Mouse (Mus musculus): ENCODE data around the gene Cd80. TPM values are rescaled to one million over a fixed set of nuclear protein-coding genes. Genes with fewer than 3 reads are reported as not detected.

Gene Cd80
- total and polyA plus RNA-seq, 3 experiments = 39.5 to 57.8 (median 46.2) TPM

GRCm38 (mm10) chr16:38443721-38444464, 11.5 kb upstream of the Cd80 start:
- DNase-seq (ENCODE audit: extremely low read depth) = no peak
- dilution Hi-C loops (cut with MboI; ENCODE audit: extremely low pct_ligation_motif_present, extremely low pct_unique_long_range_greater_than_20kb, low sequenced_read_pairs) = no loop called here
- H3K27ac ChIP-seq (ENCODE audit: insufficient read depth, low read depth) = no peak overlapping the region

DNA sequence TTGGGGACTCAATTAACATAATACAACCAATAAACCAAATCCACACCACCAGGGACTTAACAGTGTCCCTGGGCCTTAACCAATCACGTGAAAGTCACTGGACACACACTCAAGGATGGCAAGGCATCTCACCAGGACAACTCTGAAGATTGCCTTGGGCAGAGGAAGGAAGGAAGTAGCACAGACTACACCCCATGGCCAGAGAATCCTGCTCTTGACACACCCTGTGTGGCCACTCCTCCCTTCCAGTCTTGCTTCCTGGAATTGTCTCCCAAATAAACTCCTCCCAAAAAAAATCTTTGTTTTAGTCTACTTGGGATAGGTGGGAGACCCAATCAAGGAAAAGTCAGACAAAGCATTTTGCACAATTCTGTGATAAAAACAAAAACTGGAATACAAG, 10.3 kb upstream of the Cd80 start:
- H3K36me3 ChIP-seq (replicated peaks in 1 of 2; ENCODE audit: control insufficient read depth in 1 of 2, insufficient read depth in 1 of 2, low read length in 1 of 2) = peaks cover 52 to 72% of the 10 kb centered on the region in 2 experiments
- in situ Hi-C loops (cut with MboI; ENCODE audit: low pct_ligation_motif_present, low pct_unique_long_range_greater_than_20kb, low sequenced_read_pairs) = no loop called here
- peaks cover 17 to 61% of the 10 kb centered on the region in 2 experiments for H3K4me1 ChIP-seq (ENCODE audit: control insufficient read depth in 1 of 2, insufficient read depth in 2 of 2)
- no peak overlapping the region for H3K4me2 ChIP-seq (ENCODE audit: insufficient read depth, low read depth, poor library complexity, severe bottlenecking)
- no peaks in the 10 kb centered on the region for H3K27me3 ChIP-seq (replicated peaks)
- H3K79me2 ChIP-seq (replicated peaks; ENCODE audit: control insufficient read depth, extremely low read depth, insufficient read depth, poor library complexity, severe bottlenecking) = peaks cover 5% of the 10 kb centered on the region; the same call in 1 of the 2 replicates
- dilution Hi-C loops (cut with MboI; ENCODE audit: extremely low pct_ligation_motif_present, extremely low pct_unique_long_range_greater_than_20kb, low sequenced_read_pairs) = no loop called here
- no peak overlapping the region for H3K4me3 ChIP-seq (replicated peaks in 1 of 3; ENCODE audit: low read depth in 2 of 3, low read length in 2 of 3, poor library complexity in 1 of 3)
- H3K27ac ChIP-seq (ENCODE audit: insufficient read depth, low read depth) = no peak overlapping the region
- no peak for DNase-seq (ENCODE audit: extremely low read depth)
- peaks cover 14% of the 10 kb centered on the region for H3K9me3 ChIP-seq (replicated peaks; ENCODE audit: low read length)
- TF ChIP-seq CHD1 (IDR thresholded peaks at IDR 0.05; ENCODE audit: low read depth, low read length) = no peak
- TF ChIP-seq JUND (conservative IDR thresholded peaks at IDR 0.05; ENCODE audit: low read depth, low read length) = no peak
- TF ChIP-seq PAX5 (IDR thresholded peaks at IDR 0.05; ENCODE audit: low read length) = no peak
- no peak for TF ChIP-seq RCOR1 (conservative IDR thresholded peaks at IDR 0.05; ENCODE audit: low read depth, low read length)
- TF ChIP-seq MEF2A (IDR thresholded peaks at IDR 0.05; ENCODE audit: borderline replicate concordance, low read depth, low read length) = no peak
- no peak for TF ChIP-seq E2F4 (IDR thresholded peaks at IDR 0.05; ENCODE audit: insufficient replicate concordance, low read depth, low read length)
- TF ChIP-seq MYC (IDR thresholded peaks at IDR 0.05; ENCODE audit: low read depth, low read length) = no peak
- no peak for TF ChIP-seq GABPA (IDR thresholded peaks at IDR 0.05; ENCODE audit: insufficient replicate concordance, low read depth, low read length)
- TF ChIP-seq CTCF (conservative IDR thresholded peaks at IDR 0.05 in 1 of 2, IDR thresholded peaks at IDR 0.05 in 1 of 2; ENCODE audit: low read depth in 2 of 2, low read length in 2 of 2) = no peak
- no peak for TF ChIP-seq TCF12 (IDR thresholded peaks at IDR 0.05; ENCODE audit: low read depth, low read length)
- TF ChIP-seq KAT2A (IDR thresholded peaks at IDR 0.05; ENCODE audit: insufficient replicate concordance, low read length) = no peak
- no peak for TF ChIP-seq ZNF384 (IDR thresholded peaks at IDR 0.05; ENCODE audit: low read depth, low read length)
- TF ChIP-seq UBTF (IDR thresholded peaks at IDR 0.05; ENCODE audit: low read depth, low read length) = no peak
- TF ChIP-seq ZMIZ1 (IDR thresholded peaks at IDR 0.05; ENCODE audit: low read depth, low read length) = no peak
- no peak for TF ChIP-seq MAZ (IDR thresholded peaks at IDR 0.05; ENCODE audit: low read depth, low read length)
- TF ChIP-seq ELF1 (IDR thresholded peaks at IDR 0.05; ENCODE audit: low read depth, low read length) = no peak
- no peak for TF ChIP-seq ZC3H11A (IDR thresholded peaks at IDR 0.05; ENCODE audit: low read depth, low read length)
- no peak overlapping the region for H3K9ac ChIP-seq (ENCODE audit: insufficient read depth, low read depth)

More at GRCm38 (mm10) chr16:38443721-38444464, 11.5 kb upstream of the Cd80 start:
- no peak for TF ChIP-seq MAZ (IDR thresholded peaks at IDR 0.05; ENCODE audit: low read depth, low read length)
- TF ChIP-seq MAFK (IDR thresholded peaks at IDR 0.05; ENCODE audit: insufficient replicate concordance, low read length) = no peak
- no peak for TF ChIP-seq SMC3 (IDR thresholded peaks at IDR 0.05; ENCODE audit: low read depth, low read length)
- no peak for TF ChIP-seq CHD2 (IDR thresholded peaks at IDR 0.05; ENCODE audit: low read length)
- TF ChIP-seq UBTF (IDR thresholded peaks at IDR 0.05; ENCODE audit: low read depth, low read length) = no peak
- no peak for TF ChIP-seq BHLHE40 (IDR thresholded peaks at IDR 0.05; ENCODE audit: low read depth, low read length)
- TF ChIP-seq MAX (IDR thresholded peaks at IDR 0.05; ENCODE audit: low read length) = no peak
- no peak for TF ChIP-seq ZMIZ1 (IDR thresholded peaks at IDR 0.05; ENCODE audit: low read depth, low read length)
- TF ChIP-seq TCF12 (IDR thresholded peaks at IDR 0.05; ENCODE audit: low read depth, low read length) = no peak
- TF ChIP-seq MYC (IDR thresholded peaks at IDR 0.05; ENCODE audit: low read depth, low read length) = no peak
- TF ChIP-seq GABPA (IDR thresholded peaks at IDR 0.05; ENCODE audit: insufficient replicate concordance, low read depth, low read length) = no peak
- TF ChIP-seq HCFC1 (IDR thresholded peaks at IDR 0.05; ENCODE audit: low read depth, low read length) = no peak
- no peak for TF ChIP-seq JUN (IDR thresholded peaks at IDR 0.05; ENCODE audit: insufficient read depth, low read depth, low read length)
- no peak for TF ChIP-seq ZKSCAN1 (IDR thresholded peaks at IDR 0.05; ENCODE audit: borderline replicate concordance, low read depth, low read length)
- TF ChIP-seq RAD21 (IDR thresholded peaks at IDR 0.05; ENCODE audit: low read depth, low read length) = no peak
- TF ChIP-seq ETS1 (conservative IDR thresholded peaks at IDR 0.05; ENCODE audit: low read depth, low read length) = no peak
- no peak for TF ChIP-seq ELF1 (IDR thresholded peaks at IDR 0.05; ENCODE audit: low read depth, low read length)
- TF ChIP-seq KAT2A (IDR thresholded peaks at IDR 0.05; ENCODE audit: insufficient replicate concordance, low read length) = no peak
- in situ Hi-C loops (cut with MboI; ENCODE audit: low pct_ligation_motif_present, low pct_unique_long_range_greater_than_20kb, low sequenced_read_pairs) = no loop called here
- peaks cover 14% of the 10 kb centered on the region for H3K9me3 ChIP-seq (replicated peaks; ENCODE audit: low read length)
- H3K4me1 ChIP-seq (ENCODE audit: control insufficient read depth in 1 of 2, insufficient read depth in 2 of 2) = peaks cover 15 to 57% of the 10 kb centered on the region in 2 experiments
- peaks cover 45 to 61% of the 10 kb centered on the region in 2 experiments for H3K36me3 ChIP-seq (replicated peaks in 1 of 2; ENCODE audit: control insufficient read depth in 1 of 2, insufficient read depth in 1 of 2, low read length in 1 of 2)
- H3K4me2 ChIP-seq (ENCODE audit: insufficient read depth, low read depth, poor library complexity, severe bottlenecking) = no peak overlapping the region
- H3K9ac ChIP-seq (ENCODE audit: insufficient read depth, low read depth) = no peak overlapping the region
- H3K4me3 ChIP-seq (replicated peaks in 1 of 3; ENCODE audit: low read depth in 2 of 3, low read length in 2 of 3, poor library complexity in 1 of 3) = no peak overlapping the region
- no peaks in the 10 kb centered on the region for H3K27me3 ChIP-seq (replicated peaks)
- H3K79me2 ChIP-seq (replicated peaks; ENCODE audit: control insufficient read depth, extremely low read depth, insufficient read depth, poor library complexity, severe bottlenecking) = 0 out of 2 replicates have a peak, but pooled peaks cover 5% of the 10 kb centered on the region
